Mouse (Mus musculus): Measurements from ENCODE around the gene Olfr1360. TPM values are rescaled to one million over a fixed set of nuclear protein-coding genes. Genes with fewer than 3 reads are reported as not detected.
A peak's percentile ranks its signal among the peaks of the same experiment; 100 is the strongest.

Olfr1360 gene
- total RNA-seq, 2 experiments from 2014 or later = not detected

DNA sequence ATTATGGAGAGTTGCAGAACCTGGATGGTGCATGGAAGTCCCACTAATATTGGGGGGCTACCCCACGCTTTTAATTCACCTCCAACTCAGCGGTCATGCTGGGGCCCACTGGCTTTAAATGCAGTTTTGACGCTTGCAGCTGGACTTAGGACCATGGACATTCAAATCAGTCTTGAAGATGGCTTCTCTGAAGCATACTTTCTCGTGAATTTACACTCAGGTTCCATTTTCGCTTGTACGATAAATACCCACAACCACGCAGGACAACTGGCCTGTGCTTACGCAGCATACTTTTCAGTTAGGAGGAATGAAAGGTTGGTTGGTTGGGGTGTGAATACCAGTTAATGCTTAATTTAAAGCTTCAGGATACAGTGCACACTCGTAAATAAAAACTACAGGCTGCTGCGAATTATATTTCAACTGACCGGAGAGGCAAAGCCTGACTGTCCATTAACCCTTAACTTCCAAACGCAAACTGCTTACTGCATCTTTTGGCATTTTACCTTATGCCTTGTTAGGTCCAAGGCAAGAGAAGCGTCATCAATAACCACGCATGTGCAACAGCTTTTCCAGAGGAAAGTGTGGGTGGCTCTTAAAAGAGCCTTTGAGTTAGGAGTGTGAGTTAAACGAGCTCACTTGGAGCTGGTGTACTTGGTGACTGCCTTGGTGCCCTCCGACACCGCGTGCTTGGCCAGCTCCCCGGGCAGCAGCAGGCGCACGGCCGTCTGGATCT is 38.1 kb upstream of the Olfr1360 start:
- DNase-seq (ENCODE audit: extremely low spot score in 1 of 2, low spot score in 2 of 2) = no peak
- Histone ChIP-seq H3K4me3 (peak overlapping the region; percentile 33), H3K27ac (peak overlapping the region; percentile 72)
- TF ChIP-seq CTCF (IDR thresholded peaks at IDR 0.05) = no peak
- intact Hi-C loops (cut with DNase I) = loop anchor here (5.0 to 10.0 kb wide), 3 partner anchors 1590 to 1967 kb away; partner anchors contain the start of genes Hist1h2ac, Hist1h2bc and Hist1h4d

- peak; percentile 97 for TF ChIP-seq CTCF (IDR thresholded peaks at IDR 0.05)
- H3K27ac ChIP-seq = no peak overlapping the region
- peak overlapping the region; percentile 33 for H3K4me3 ChIP-seq
- DNase-seq (ENCODE audit: extremely low spot score in 1 of 2, low spot score in 2 of 2) = peak; percentile 52 to 64
- intact Hi-C loops (cut with DNase I) = loop anchor here (5.0 to 10.0 kb wide), 9 partner anchors 228 to 1968 kb away; partner anchors contain the start of genes Hist1h2ac, Hist1h2af, Hist1h2bc and Hist1h4d
Observed at GRCm38 (mm10) chr13:21714725-21715124, 37.5 kb upstream of the Olfr1360 start.

DNA sequence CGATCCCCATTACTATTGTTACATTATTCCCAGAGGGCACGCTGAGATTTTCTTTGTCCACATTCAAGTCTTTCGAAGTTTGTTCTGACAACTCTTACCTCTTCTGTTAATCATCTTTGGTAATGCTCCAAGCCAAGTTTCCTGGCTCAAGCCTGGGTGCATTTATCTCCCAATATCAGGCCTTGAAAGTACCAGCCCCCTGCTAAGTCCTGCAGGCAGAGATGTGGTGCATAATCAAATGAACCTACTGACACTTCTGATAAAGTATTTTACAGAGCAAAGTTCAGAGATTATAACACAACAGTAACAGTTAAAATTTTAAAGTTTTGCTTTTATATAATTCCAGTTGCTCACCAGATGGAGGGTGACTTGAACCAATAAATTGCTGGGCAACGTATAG is 34.5 kb upstream of the Olfr1360 start:
- TF ChIP-seq CTCF (IDR thresholded peaks at IDR 0.05) = no peak
- no peak for DNase-seq (ENCODE audit: extremely low spot score in 1 of 2, low spot score in 2 of 2)
- Histone ChIP-seq H3K4me3 (peak overlapping the region; percentile 96), H3K27ac (no peak overlapping the region)
- intact Hi-C loops (cut with DNase I) = loop anchor here (2.0 to 10.0 kb wide), 10 partner anchors 39 to 1909 kb away; partner anchors contain the start of genes Hist1h2af, Hist1h2be, Hist1h4h and Hist1h4k

DNA sequence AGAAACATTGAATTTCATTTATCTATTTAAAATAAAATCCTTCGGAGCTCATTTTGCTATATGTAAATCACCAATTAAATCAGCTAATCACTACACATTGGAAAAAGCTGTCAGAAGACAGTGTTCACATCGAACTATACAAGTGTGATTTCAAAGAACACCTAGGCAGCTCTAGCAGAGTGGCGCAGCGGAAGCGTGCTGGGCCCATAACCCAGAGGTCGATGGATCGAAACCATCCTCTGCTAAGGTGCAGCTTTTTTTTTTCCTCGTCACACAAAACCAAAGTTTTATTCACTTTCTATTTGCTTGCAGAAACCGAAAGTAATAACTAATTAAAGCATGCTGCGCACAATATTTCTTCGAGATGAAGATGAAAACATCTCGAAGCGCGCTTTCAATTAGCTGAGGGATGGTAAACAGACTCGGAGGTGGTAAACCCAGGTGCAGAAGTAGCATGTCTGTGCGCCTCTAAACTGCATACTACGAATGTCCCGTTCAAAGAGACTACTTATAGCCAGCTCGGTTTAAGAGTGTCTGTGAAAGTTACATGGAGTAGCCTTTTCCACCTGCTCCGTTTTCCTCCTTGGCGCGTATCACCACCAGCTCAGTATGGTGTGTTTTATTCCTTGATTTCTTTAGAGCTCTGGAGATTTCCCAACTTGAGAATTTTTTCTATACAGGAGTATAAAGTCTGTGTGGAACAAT is 33.8 kb upstream of the Olfr1360 start:
- Histone ChIP-seq H3K4me3 (peak overlapping the region; percentile 96), H3K27ac (peak overlapping the region; percentile 13; the same call in 1 of the 2 replicates)
- TF ChIP-seq CTCF (IDR thresholded peaks at IDR 0.05) = no peak
- DNase-seq (ENCODE audit: extremely low spot score in 1 of 2, low spot score in 2 of 2) = peak; percentile 81
- intact Hi-C loops (cut with DNase I) = loop anchor here (1.0 to 10.0 kb wide), 11 partner anchors 40 to 1910 kb away; partner anchors contain the start of genes Hist1h2af, Hist1h2be, Hist1h4h and Hist1h4k

GRCm38 (mm10) chr13:21710031-21710711 is 33.0 kb upstream of the Olfr1360 start:
- intact Hi-C loops (cut with DNase I) = loop anchor here (1.0 to 10.0 kb wide), 11 partner anchors 41 to 1911 kb away; partner anchors contain the start of genes Hist1h2af, Hist1h2be, Hist1h4h and Hist1h4k
- H3K27ac ChIP-seq = peak overlapping the region; percentile 74
- DNase-seq (ENCODE audit: extremely low spot score in 1 of 2, low spot score in 2 of 2) = peak; percentile 87 to 90
- peak overlapping the region; percentile 96 for H3K4me3 ChIP-seq
- peak; percentile 91 for TF ChIP-seq CTCF (IDR thresholded peaks at IDR 0.05)

- intact Hi-C loops (cut with DNase I) = no loop called here
- Histone ChIP-seq H3K4me3 (no peak overlapping the region), H3K27ac (no peak overlapping the region)
- no peak for DNase-seq (ENCODE audit: extremely low spot score in 1 of 2, low spot score in 2 of 2)
- no peak for TF ChIP-seq CTCF (IDR thresholded peaks at IDR 0.05)
Observed at GRCm38 (mm10) chr13:21706669-21707068, 29.5 kb upstream of the Olfr1360 start.

DNA sequence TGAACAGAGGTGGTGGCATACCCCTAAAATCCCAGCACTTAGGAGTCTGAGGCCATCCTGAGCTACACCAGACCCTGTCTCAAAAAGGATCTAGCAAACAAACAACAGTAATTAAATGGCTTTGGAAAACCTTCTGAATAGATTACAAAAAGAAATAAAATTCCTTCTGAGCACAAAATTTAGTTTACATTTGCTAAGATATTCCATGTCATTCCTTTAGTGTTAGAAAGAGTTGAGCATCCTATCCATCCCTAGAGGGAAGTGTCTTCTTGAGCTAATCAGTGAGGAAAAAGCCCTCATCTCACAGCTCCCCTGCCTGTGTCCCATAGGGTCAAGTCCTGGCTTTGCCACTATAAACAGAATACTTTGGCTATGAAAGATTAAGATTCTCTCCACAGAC is 20.6 kb upstream of the Olfr1360 start, which contains the start of gene Olfr1359:
Gene Olfr1359, plus strand, starts transcription at position 301 of the 400 bp plus-strand sequence.
- Histone ChIP-seq H3K4me3 (no peak within 1 kb of the TSS), H3K27ac (no peak within 1 kb of the TSS)
- no peak for TF ChIP-seq CTCF (IDR thresholded peaks at IDR 0.05)
- DNase-seq (ENCODE audit: extremely low spot score in 1 of 2, low spot score in 2 of 2) = no peak
- intact Hi-C loops (cut with DNase I) = no loop called here

DNA sequence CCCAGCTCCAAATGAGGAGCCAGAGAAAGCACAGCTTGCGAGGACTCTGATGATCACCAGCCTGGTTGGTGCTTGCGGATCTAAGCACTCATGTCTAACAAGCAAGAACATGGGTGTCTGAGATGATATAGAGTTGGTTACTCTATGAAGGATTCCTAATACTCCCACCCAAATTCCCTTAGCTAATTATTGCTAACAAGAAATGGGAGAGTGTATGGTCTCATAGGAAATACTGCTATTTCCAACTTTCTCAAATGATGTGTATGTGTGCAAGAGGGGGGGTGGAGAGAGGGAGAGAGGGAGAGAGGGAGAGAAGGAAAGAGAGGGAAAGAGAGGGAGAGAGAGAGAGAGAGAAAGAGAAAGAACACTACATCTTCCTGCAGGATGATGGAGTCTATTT is 13.9 kb downstream of the Olfr1360 start, which contains the start of gene Olfr1361:
Gene Olfr1361, minus strand, starts transcription at position 101 of the 400 bp plus-strand sequence.
- TF ChIP-seq CTCF (IDR thresholded peaks at IDR 0.05) = no peak
- no peak for DNase-seq (ENCODE audit: extremely low spot score in 1 of 2, low spot score in 2 of 2)
- Histone ChIP-seq H3K4me3 (no peak within 1 kb of the TSS), H3K27ac (no peak within 1 kb of the TSS)
- intact Hi-C loops (cut with DNase I) = no loop called here

- no peak for TF ChIP-seq CTCF (IDR thresholded peaks at IDR 0.05)
- H3K27ac ChIP-seq = no peak within 1 kb of the TSS
- intact Hi-C loops (cut with DNase I) = no loop called here
- no peak within 1 kb of the TSS for H3K4me3 ChIP-seq
- no peak for DNase-seq (ENCODE audit: extremely low spot score in 1 of 2, low spot score in 2 of 2)
Observed at GRCm38 (mm10) chr13:21642418-21642817, 34.8 kb downstream of the Olfr1360 start, which contains the start of gene Olfr11. Olfr11 (minus strand) TSS chr13:21642518.

Small RNA genes lying within 50 kb of the gene (microRNA-seq; reads per million reads assigned to microRNA genes)
- gene Gm44357 (0 reads per million in 2 experiments), gene Gm44367 (0 reads per million in 2 experiments)

Other genes starting within 250 kb of the Olfr1360 start
- gene Pgbd1, start 236.3 kb downstream of the Olfr1360 start, total RNA-seq (2021) = 1 to 10 TPM; 1.3 to 1.7 TPM
- gene Zscan26, start 223.7 kb downstream of the Olfr1360 start, total RNA-seq (2021) = 10 to 100 TPM; 56.7 to 57.3 TPM
- under 1 TPM; 0.40 to 0.77 TPM for gene Nkapl, start 208.9 kb downstream of the Olfr1360 start, total RNA-seq (2021)
- 1 to 10 TPM; 4.4 to 6.8 TPM for gene Zkscan4, start 198.5 kb downstream of the Olfr1360 start, total RNA-seq (2021)
- not detected for gene Gm10065, start 198.0 kb downstream of the Olfr1360 start, total RNA-seq (2021)
- 10 to 100 TPM; 21.9 to 22.8 TPM for gene AK157302, start 182.2 kb downstream of the Olfr1360 start, total RNA-seq (2021)
- gene Gm11273, start 176.0 kb downstream of the Olfr1360 start, total RNA-seq (2021) = 10 to 100 TPM; 51.7 to 53.8 TPM
- gene Zkscan8, start 146.3 kb downstream of the Olfr1360 start, total RNA-seq (2021) = 10 to 100 TPM; 14.4 to 19.0 TPM
- not detected for gene Olfr1366, start 134.6 kb downstream of the Olfr1360 start, total RNA-seq (2021)
- gene Olfr1535, start 117.5 kb downstream of the Olfr1360 start, total RNA-seq (2021) = not detected
- gene Olfr1364, start 95.6 kb downstream of the Olfr1360 start, total RNA-seq (2021) = not detected
- gene Olfr1362, start 63.4 kb downstream of the Olfr1360 start, total RNA-seq (2021) = not detected
- gene Olfr11, start 34.9 kb downstream of the Olfr1360 start, total RNA-seq (2021) = not detected
- not detected for gene Olfr1361, start 14.0 kb downstream of the Olfr1360 start, total RNA-seq (2021)
- not detected for gene Olfr1359, start 20.7 kb upstream of the Olfr1360 start, total RNA-seq (2021)
- 10 to 100 TPM; 23.7 to 28.5 TPM for gene Hist1h2bl, start 38.7 kb upstream of the Olfr1360 start, total RNA-seq (2021)
- 10 to 100 TPM; 25.4 to 32.6 TPM for gene Hist1h2ai, start 39.0 kb upstream of the Olfr1360 start, total RNA-seq (2021)
- 10 to 100 TPM; 54.6 to 74.2 TPM for gene Hist1h3h, start 40.3 kb upstream of the Olfr1360 start, total RNA-seq (2021)
- 1 to 10 TPM; 4.8 to 5.4 TPM for gene Hist1h2bm, start 44.6 kb upstream of the Olfr1360 start, total RNA-seq (2021)
- 10 to 100 TPM; 13.9 to 19.4 TPM for gene Hist1h4j, start 57.7 kb upstream of the Olfr1360 start, total RNA-seq (2021)
- gene Hist1h4k, start 73.1 kb upstream of the Olfr1360 start, total RNA-seq (2021) = 100 to 1,000 TPM; 316 to 377 TPM
- gene Hist1h2ak, start 76.4 kb upstream of the Olfr1360 start, total RNA-seq (2021) = 10 to 100 TPM; 13.2 to 13.5 TPM
- 1 to 10 TPM; 8.3 TPM for gene Hist1h2bn, start 76.7 kb upstream of the Olfr1360 start, total RNA-seq (2021)
- gene Hist1h1b, start 103.2 kb upstream of the Olfr1360 start, total RNA-seq (2021) = 1 to 10 TPM; 6.7 to 8.3 TPM
- gene Hist1h3i, start 106.0 kb upstream of the Olfr1360 start, total RNA-seq (2021) = 10 to 100 TPM; 49.9 to 62.3 TPM
- 1 to 10 TPM in 1 of 2 experiments, not detected in 1; 2.7 TPM for gene Hist1h2an, start 109.8 kb upstream of the Olfr1360 start, total RNA-seq (2021)
- 1 to 10 TPM; 1.3 to 5.5 TPM for gene Hist1h2bp, start 110.1 kb upstream of the Olfr1360 start, total RNA-seq (2021)
- gene Hist1h2bq, start 132.8 kb upstream of the Olfr1360 start, total RNA-seq (2021) = 10 to 100 TPM; 27.3 to 38.5 TPM
- 10 to 100 TPM; 11.2 to 25.1 TPM for gene Hist1h2ao, start 133.1 kb upstream of the Olfr1360 start, total RNA-seq (2021)
- 100 to 1,000 TPM; 200 to 276 TPM for gene Hist1h4m, start 134.3 kb upstream of the Olfr1360 start, total RNA-seq (2021)
- 10 to 100 TPM; 18.7 to 21.6 TPM for gene Hist1h4n, start 154.8 kb upstream of the Olfr1360 start, total RNA-seq (2021)
- 10 to 100 TPM; 11.2 to 16.1 TPM for gene Hist1h2ap, start 156.1 kb upstream of the Olfr1360 start, total RNA-seq (2021)
- gene Hist1h2br, start 156.3 kb upstream of the Olfr1360 start, total RNA-seq (2021) = 10 to 100 TPM; 27.0 to 39.1 TPM

Data from left cerebral cortex, adult 2 months (tissue).